In genomic region chr9:35056611-35057010, GRCm38 (mm10) we compare ENCODE assay signal across 18 mouse cellular contexts.
DNase-seq lines count a peak whose midpoint lies in the region; ATAC-seq and TF ChIP-seq lines count a peak whose summit lies in the region.
"Had no signal": no experiment of that assay in that cellular context is flagged by ENCODE, and none has a peak within 500 bp of the region (broad histone marks: within the 10 kb centered on the region; RNA-seq: fewer than 3 reads in every experiment).

No protein-coding gene starts in this region.

- 80% methylated on average over 3 of the region's 3 CpGs for WGBS in kidney, adult 2 months
- WGBS in kidney, embryonic 16.5 days, result 93% methylated on average over 3 of the region's 3 CpGs
- WGBS in bone marrow, adult 2 months, result 11% methylated on average over 3 of the region's 3 CpGs

- H3K4me3 ChIP-seq in kidney, adult 2 months (ENCODE audit: insufficient read depth, low read depth, low read length), result no peak overlapping the region
- no peak overlapping the region for H3K4me3 ChIP-seq in kidney, embryonic 16.5 days (ENCODE audit: low read length)
- no peak overlapping the region for H3K4me3 ChIP-seq in bone marrow, adult 2 months (replicated peaks; ENCODE audit: control insufficient read depth, low read depth, low read length)
- H3K4me3 ChIP-seq: embryonic facial prominence, embryonic 15.5 days; forebrain, embryonic 10.5 days; hindbrain, embryonic 12.5 days; layer of hippocampus, adult 2 months; limb, embryonic 10.5 days; liver, embryonic 13.5 days had no signal

- no peak overlapping the region for H3K4me2 ChIP-seq in kidney, embryonic 16.5 days (replicated peaks; ENCODE audit: low read depth, low read length)
- H3K4me2 ChIP-seq: embryonic facial prominence, embryonic 15.5 days; hindbrain, embryonic 12.5 days; liver, embryonic 13.5 days had no signal

- H3K27ac ChIP-seq in kidney, adult 2 months (ENCODE audit: insufficient read depth, low read depth, low read length), result peak overlapping the region; percentile 30; the same call in 1 of the 2 replicates
- no peak overlapping the region for H3K27ac ChIP-seq in kidney, embryonic 16.5 days (ENCODE audit: low read length)
- peak overlapping the region; percentile 81; the same call in 1 of the 2 replicates for H3K27ac ChIP-seq in bone marrow, adult 2 months (ENCODE audit: control insufficient read depth, insufficient read depth, low read depth, low read length, poor library complexity)
- H3K27ac ChIP-seq: embryonic facial prominence, embryonic 15.5 days; forebrain, embryonic 10.5 days; hindbrain, embryonic 12.5 days; layer of hippocampus, adult 2 months; limb, embryonic 10.5 days; liver, embryonic 13.5 days had no signal

- peaks cover 1% of the 10 kb centered on the region; the same call in 1 of the 2 replicates for H3K36me3 ChIP-seq in kidney, adult 2 months (ENCODE audit: control insufficient read depth, insufficient read depth, low read length)
- peaks cover 5% of the 10 kb centered on the region; the same call in 1 of the 2 replicates for H3K36me3 ChIP-seq in kidney, embryonic 16.5 days (ENCODE audit: insufficient read depth, low read length)

- ATAC-seq in kidney, embryonic 16.5 days (ENCODE audit: low FRiP score, low TSS enrichment), result no peak
- ATAC-seq in megakaryocyte, adult 5-6 weeks (ENCODE audit: poor library complexity, severe bottlenecking), result peak; percentile 58
- ATAC-seq: CD4-positive, CD25-positive, alpha-beta regulatory T cell, adult 4 months; intestine, embryonic 16.5 days had no signal

- H3K27me3 ChIP-seq in kidney, adult 2 months (replicated peaks; ENCODE audit: control insufficient read depth, insufficient read depth, low read length), result no peaks in the 10 kb centered on the region
- H3K27me3 ChIP-seq in kidney, embryonic 16.5 days (ENCODE audit: insufficient read depth, low read length), result no peaks in the 10 kb centered on the region
- H3K27me3 ChIP-seq: embryonic facial prominence, embryonic 15.5 days; hindbrain, embryonic 12.5 days; liver, embryonic 13.5 days had no signal

- H3K9ac ChIP-seq in kidney, embryonic 16.5 days (replicated peaks; ENCODE audit: low read length), result no peak overlapping the region
- H3K9ac ChIP-seq: embryonic facial prominence, embryonic 15.5 days; hindbrain, embryonic 12.5 days; liver, embryonic 13.5 days had no signal

- no peak for TF ChIP-seq CTCF in kidney, adult 2 months (conservative IDR thresholded peaks at IDR 0.05; ENCODE audit: insufficient read depth, insufficient read length, low read depth, low read length)
- no peak for TF ChIP-seq CTCF in bone marrow, adult 2 months (IDR thresholded peaks at IDR 0.05; ENCODE audit: control insufficient read depth, insufficient read depth, low read length)

- H3K9me3 ChIP-seq in kidney, embryonic 16.5 days (ENCODE audit: low read length), result no peaks in the 10 kb centered on the region
- H3K9me3 ChIP-seq: embryonic facial prominence, embryonic 15.5 days; forebrain, embryonic 10.5 days; hindbrain, embryonic 12.5 days; limb, embryonic 10.5 days; liver, embryonic 13.5 days had no signal

- peaks cover 9% of the 10 kb centered on the region; the same call in 1 of the 2 replicates for H3K4me1 ChIP-seq in kidney, adult 2 months (ENCODE audit: control insufficient read depth, insufficient read depth, low read length)
- no peaks in the 10 kb centered on the region for H3K4me1 ChIP-seq in kidney, embryonic 16.5 days (ENCODE audit: insufficient read depth, low read length)
- H3K4me1 ChIP-seq in bone marrow, adult 2 months (ENCODE audit: control insufficient read depth, insufficient read depth, low read length), result peaks cover 5% of the 10 kb centered on the region; the same call in 1 of the 2 replicates
- H3K4me1 ChIP-seq: embryonic facial prominence, embryonic 15.5 days; hindbrain, embryonic 12.5 days; limb, embryonic 10.5 days had no signal

- DNase-seq in kidney, adult 2 months, result no peak
- peak; percentile 17 for DNase-seq in A20 (ENCODE audit: low read depth, low spot score)
- DNase-seq in urinary bladder, postnatal 14 days (ENCODE audit: low spot score), result no peak
- DNase-seq in T-cell, adult 2 months (ENCODE audit: low spot score), result no peak
- DNase-seq: adrenal gland, postnatal 10 days; liver, embryonic 13.5 days; midbrain, embryonic 14.5 days; right cerebral cortex, adult 18-20 months had no signal

- no peak for TF ChIP-seq POLR2A in kidney, adult 2 months (IDR thresholded peaks at IDR 0.05; ENCODE audit: low read depth, low read length)
- TF ChIP-seq POLR2A in bone marrow, adult 2 months (IDR thresholded peaks at IDR 0.05; ENCODE audit: borderline replicate concordance, control insufficient read depth, low read depth, low read length), result no peak
